Comparison of ENCODE assay signal across 8 mouse cellular contexts in the genomic region with DNA sequence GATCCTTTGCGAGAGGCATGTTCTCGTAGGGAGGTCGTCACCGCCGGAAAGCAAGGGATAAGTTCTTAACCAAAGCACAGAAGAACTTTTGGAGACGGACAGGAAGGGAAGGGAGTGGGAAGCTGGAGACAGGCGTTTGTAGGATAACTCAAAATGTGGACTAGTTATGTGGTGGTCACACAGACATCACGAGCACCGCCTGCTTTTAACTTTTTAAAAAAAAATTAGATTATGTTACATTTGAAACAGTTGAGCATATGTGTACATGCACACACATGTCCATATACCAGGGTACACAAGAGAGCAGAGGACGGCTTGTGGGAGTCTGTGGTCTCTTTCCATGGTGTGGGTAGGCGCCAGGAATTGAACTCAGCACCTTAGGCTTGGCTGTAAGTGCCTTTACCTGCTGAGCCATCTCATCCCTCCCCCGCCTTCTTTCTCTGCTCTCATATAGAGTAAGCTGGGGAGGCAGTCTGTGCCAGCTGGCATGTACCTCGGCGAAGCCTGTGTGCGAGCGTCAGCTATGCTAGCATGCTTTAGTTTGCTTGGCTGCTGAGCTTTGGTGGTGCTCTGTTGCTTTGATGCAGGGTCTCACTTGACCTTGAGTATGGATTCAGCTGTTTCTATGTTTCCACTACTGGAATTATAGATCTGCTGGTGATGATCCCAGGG. TPM values are rescaled to one million over a fixed set of nuclear protein-coding genes. Genes with fewer than 3 reads are reported as not detected.
DNase-seq lines count a peak whose midpoint lies in the region; ATAC-seq and TF ChIP-seq lines count a peak whose summit lies in the region.

TSS of gene Rps27rt (minus strand) at position 51 of the 672 bp plus-strand sequence.

- no peak within 1 kb of the TSS for H3K27ac ChIP-seq in neural tube, embryonic 11.5 days (ENCODE audit: low read depth, low read length)
- no peak within 1 kb of the TSS for H3K27ac ChIP-seq in cortical plate, adult 2 months (ENCODE audit: insufficient read depth, low read length)
- H3K27ac ChIP-seq in midbrain, postnatal 0 days (ENCODE audit: low read depth, low read length): no peak within 1 kb of the TSS

- no peak within 1 kb of the TSS for H3K4me3 ChIP-seq in neural tube, embryonic 11.5 days (ENCODE audit: low read depth, low read length)
- no peak within 1 kb of the TSS for H3K4me3 ChIP-seq in cortical plate, adult 2 months (ENCODE audit: insufficient read depth, low read length)
- no peak within 1 kb of the TSS for H3K4me3 ChIP-seq in midbrain, postnatal 0 days (ENCODE audit: low read depth, low read length)

- DNase-seq in neural tube, embryonic 11.5 days (ENCODE audit: low spot score): no peak
- DNase-seq in neural tube, embryonic 10.5 days (ENCODE audit: extremely low spot score, low spot score): no peak
- DNase-seq in heart, adult 8-10 months (ENCODE audit: low spot score): no peak
- no peak for DNase-seq in layer of hippocampus, postnatal 25 days (ENCODE audit: extremely low spot score in 1 of 2, low spot score in 1 of 2)
- DNase-seq in midbrain, postnatal 0 days (ENCODE audit: low spot score): peak; percentile 19
- no peak for DNase-seq in spleen, postnatal 14 days (ENCODE audit: low spot score in 2 of 2)
- no peak for DNase-seq in kidney, adult 11 months

- no peaks in the 10 kb centered on the region for H3K36me3 ChIP-seq in neural tube, embryonic 11.5 days (ENCODE audit: control insufficient read depth, insufficient read depth, low read length)
- H3K36me3 ChIP-seq in midbrain, postnatal 0 days (ENCODE audit: insufficient read depth, low read length): no peaks in the 10 kb centered on the region

- no peak for ATAC-seq in neural tube, embryonic 11.5 days (ENCODE audit: insufficient read depth, low FRiP score, low TSS enrichment)
- no peak for ATAC-seq in midbrain, postnatal 0 days (ENCODE audit: low FRiP score)

- TF ChIP-seq CTCF in cortical plate, adult 2 months (IDR thresholded peaks at IDR 0.05; ENCODE audit: extremely low read depth, insufficient read depth, low read length): no peak
- TF ChIP-seq CTCF in midbrain, postnatal 0 days (IDR thresholded peaks at IDR 0.05): no peak

- no peak for TF ChIP-seq POLR2A in cortical plate, adult 2 months (IDR thresholded peaks at IDR 0.05; ENCODE audit: extremely low read depth, insufficient read depth, low read length)

- H3K4me2 ChIP-seq in neural tube, embryonic 11.5 days (ENCODE audit: low read depth): no peak within 1 kb of the TSS
- no peak within 1 kb of the TSS for H3K4me2 ChIP-seq in midbrain, postnatal 0 days (ENCODE audit: low read depth, low read length, poor library complexity, severe bottlenecking)

- H3K27me3 ChIP-seq in neural tube, embryonic 11.5 days (ENCODE audit: control insufficient read depth, insufficient read depth, low read length): peaks cover 5% of the 10 kb centered on the region; the same call in 1 of the 2 replicates
- no peaks in the 10 kb centered on the region; the same call in 1 of the 2 replicates for H3K27me3 ChIP-seq in midbrain, postnatal 0 days (ENCODE audit: insufficient read depth, low read length)

- 0 out of 2 replicates have a peak, but pooled peaks cover 5% of the 10 kb centered on the region for H3K4me1 ChIP-seq in neural tube, embryonic 11.5 days (ENCODE audit: control insufficient read depth, insufficient read depth, low read length)
- H3K4me1 ChIP-seq in cortical plate, adult 2 months (ENCODE audit: control insufficient read depth, insufficient read depth, low read length): peaks cover 3% of the 10 kb centered on the region
- H3K4me1 ChIP-seq in midbrain, postnatal 0 days (ENCODE audit: insufficient read depth, low read length): peaks cover 9% of the 10 kb centered on the region; the same call in 1 of the 2 replicates

- 93% methylated on average over 16 of the region's 16 CpGs for WGBS in neural tube, embryonic 11.5 days
- WGBS in midbrain, postnatal 0 days: 94% methylated on average over 16 of the region's 16 CpGs

- no peaks in the 10 kb centered on the region for H3K9me3 ChIP-seq in neural tube, embryonic 11.5 days (ENCODE audit: control insufficient read depth, low read length)
- H3K9me3 ChIP-seq in midbrain, postnatal 0 days (ENCODE audit: low read length): no peaks in the 10 kb centered on the region

- H3K9ac ChIP-seq in neural tube, embryonic 11.5 days (ENCODE audit: low read length): no peak within 1 kb of the TSS
- H3K9ac ChIP-seq in midbrain, postnatal 0 days (replicated peaks; ENCODE audit: low read length, poor library complexity, severe bottlenecking): no peak within 1 kb of the TSS

RNA-seq across cellular contexts. Expression of gene Rps27rt, which starts in this region (rescaled TPM):
- 307 and 376 TPM in 2 replicates for polyA plus RNA-seq in neural tube, embryonic 11.5 days (2014; fragmentation: Nextera tagmentation; extraction: Ambion mirVana)
- 88.6 and 94.0 TPM in 2 replicates for polyA plus RNA-seq in cortical plate, adult 2 months (2012; rRNA removed)
- 10 to 100 TPM in 3 of 4 experiments, 1 to 10 TPM in 1; 9.8 to 31.3 (median 20.9) TPM for total RNA-seq in heart, adult 8-10 months (2022)
- 10 to 100 TPM; 12.8 to 29.9 TPM for total RNA-seq in layer of hippocampus, postnatal 25 days (2021)
- 20.7 and 27.4 TPM in 2 replicates for total RNA-seq in midbrain, postnatal 0 days (2014; rRNA removed)
- 195 and 227 TPM in 2 replicates for polyA plus RNA-seq in midbrain, postnatal 0 days (2015; fragmentation: Nextera tagmentation; extraction: Ambion mirVana)
